Mouse (Mus musculus) urinary bladder, postnatal 36 days (tissue): ENCODE results near the gene Casr.

Experiments
- DNase-seq, 2 experiments: peaks; one replicate each; pipeline ENCODE4 v3.0.0; 2022; ENCODE audit warnings: low spot score in 2 of 2, mixed read lengths in 1 of 2

Gene Casr

DNA sequence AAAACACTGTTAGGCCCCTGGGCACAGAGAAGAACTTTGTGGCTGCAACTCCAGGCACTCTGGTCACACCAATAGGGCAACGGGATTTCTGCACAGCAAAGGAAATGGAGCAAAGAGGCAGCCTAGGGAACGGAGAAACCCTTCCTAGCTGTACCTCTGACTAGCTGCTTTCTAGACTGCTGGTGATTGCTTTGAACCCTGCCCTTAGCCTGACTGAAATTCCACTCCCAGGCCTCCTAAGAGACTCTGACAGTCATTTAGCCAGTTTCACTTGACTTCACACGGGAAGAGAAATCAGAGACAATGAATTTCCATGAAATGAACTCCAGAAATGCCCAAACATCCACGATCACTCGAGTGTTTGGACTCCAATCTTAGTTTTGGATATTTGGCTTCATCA is 38.8 kb downstream of the Casr start:
- DNase-seq = no peak

DNA sequence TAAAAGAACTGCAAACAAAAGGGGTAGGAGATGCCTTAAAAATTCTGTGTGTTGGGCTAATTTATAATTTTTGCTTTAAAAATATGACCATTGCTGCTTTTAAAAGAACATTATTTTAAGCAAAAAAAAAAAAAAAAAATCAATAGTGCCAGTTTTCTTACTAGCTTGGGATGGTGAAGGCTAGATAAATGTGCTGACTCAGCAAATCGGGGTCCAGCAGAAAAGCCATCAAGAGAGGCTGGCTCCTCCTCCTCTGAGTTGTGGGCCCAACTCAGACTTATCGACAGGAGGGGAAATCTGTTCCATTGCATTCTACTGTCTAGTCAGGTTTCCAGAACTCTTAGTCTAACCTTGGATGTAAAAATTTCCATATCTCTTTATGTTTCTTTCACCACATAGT is 45.6 kb downstream of the Casr start:
- no peak for DNase-seq

DNA sequence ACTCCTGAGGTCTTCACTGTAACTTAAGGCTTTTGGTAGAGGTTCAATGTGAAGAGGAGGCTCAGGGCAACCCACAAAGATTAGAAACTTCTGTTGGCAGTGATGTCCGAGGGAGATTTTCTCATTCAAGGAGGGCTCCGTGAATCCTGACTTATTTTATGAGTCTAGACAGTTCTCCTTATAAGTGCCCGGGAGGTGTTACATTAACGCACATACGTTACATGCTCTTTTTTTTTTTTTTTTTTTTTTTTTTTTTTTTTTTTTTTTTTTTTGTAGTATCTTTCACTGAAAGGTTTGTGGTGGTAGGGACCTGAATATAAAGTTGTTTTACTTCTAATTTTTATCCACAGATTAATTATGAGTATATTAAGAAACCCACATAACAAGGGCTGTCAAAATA is 54.6 kb downstream of the Casr start:
- no peak for DNase-seq

DNA sequence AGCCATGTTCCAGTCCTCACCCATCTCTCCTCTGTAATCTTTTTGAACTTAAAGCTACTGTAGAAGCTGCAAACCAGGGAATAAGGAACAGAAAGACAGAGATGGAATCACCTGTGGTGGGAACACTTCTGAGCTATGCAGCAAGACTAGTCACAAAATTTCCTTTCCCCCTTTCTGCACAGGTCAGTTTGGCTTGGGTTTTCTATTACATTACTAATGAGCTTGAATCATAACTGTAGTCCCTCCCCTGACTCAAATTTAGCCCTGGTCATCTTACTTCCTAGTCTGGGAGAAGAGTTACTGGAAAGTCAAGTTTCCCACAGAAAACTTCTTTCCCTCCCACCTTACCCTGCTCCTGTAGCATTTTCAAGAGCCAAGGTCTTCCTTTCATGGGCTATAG is 55.1 kb downstream of the Casr start:
- no peak for DNase-seq

DNA sequence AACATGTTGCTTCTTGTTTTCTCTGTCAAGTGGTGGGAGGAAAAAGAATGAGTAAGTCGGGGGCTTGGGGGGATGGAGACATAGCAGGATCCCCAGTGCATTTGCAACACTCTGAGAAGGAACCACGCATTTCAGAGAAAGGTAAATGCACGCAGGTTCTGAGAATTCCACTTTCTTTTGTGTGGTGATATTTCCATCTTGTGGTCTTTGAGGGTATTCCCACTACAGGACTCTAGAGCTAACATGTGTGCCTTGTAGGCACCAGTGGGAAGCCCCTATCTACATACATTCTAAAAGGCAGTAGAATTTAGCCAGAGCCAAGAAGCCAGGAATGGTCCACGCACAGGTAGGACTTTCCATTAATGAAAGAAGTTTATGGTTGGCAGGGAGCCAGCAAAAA is 56.0 kb downstream of the Casr start:
- no peak for DNase-seq

DNA sequence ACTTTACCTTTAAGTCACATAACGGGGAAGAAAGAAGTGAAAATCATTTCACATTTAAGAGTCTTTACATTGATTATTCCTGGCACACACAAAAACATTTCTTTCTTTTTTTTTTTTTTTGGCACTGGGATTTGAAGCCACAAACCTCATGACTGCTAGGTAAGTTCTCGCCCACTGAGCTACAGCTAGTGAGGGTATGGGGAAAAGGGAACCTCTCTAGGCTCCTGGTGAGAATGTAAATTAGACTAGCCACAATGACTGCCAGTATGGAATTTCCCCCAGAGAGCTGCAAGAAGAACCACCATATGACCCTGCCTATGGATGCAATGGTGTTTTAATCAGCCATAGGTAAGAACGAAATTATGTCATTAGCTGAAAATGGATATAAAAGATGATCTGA is 56.8 kb downstream of the Casr start:
- no peak for DNase-seq

DNA sequence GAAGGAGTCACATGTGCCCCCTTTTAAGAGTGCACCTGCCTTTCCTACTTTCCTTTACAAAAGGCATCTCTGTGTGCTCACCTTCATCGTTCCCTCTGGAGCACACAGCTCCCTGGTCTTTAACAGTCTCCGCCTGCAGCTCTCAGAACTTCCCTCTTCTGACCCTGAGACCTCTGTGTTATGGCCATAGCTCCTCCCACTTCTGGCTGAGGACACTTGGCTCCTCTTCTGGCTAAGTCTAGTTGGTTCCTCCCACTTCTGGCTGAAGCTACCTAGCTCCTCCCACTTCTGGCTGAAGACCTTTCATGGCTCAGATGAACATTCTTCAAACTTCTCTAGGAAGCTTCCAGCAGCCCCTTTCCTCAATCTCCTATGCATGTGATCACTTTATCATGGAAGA is 59.7 kb downstream of the Casr start:
- no peak for DNase-seq

DNA sequence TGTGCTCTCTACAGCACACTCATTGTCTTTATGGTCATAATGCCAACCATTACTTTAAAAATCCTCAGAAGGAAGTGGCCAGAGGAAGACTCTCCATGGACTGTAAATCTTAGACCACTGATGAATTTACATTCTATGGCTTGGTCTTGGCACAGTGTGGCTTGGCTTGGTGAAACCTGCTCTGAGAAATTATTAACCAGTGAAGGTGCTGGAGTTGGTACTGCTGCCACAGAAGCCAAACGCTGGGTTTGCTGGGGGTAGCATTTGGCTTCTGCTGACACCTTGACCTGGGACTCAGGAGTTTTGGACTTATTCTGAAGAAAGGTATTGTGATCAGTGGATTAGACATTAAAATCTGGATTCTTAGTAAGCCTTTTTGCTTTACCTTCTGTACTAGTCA is 69.5 kb downstream of the Casr start:
- no peak for DNase-seq

DNA sequence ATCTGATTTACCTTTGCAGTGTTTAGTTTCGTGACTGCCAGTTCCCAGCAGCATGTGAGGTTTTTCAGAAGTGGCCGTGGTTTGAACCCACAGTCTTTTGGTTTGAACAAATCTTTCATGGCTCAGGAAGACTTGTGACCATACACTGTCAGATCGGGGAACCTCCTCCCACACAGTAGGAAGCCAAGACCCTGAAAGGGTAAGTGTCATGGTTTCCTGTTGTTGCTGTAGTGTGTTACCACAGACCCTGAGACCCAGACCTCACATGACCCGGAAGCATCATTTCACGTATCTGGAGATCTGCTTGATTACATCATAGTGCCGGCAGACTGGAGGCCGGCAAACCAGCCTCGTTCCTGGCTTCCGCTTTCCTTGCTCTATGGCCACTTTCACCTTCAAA is 85.1 kb downstream of the Casr start:
- no peak for DNase-seq

DNA sequence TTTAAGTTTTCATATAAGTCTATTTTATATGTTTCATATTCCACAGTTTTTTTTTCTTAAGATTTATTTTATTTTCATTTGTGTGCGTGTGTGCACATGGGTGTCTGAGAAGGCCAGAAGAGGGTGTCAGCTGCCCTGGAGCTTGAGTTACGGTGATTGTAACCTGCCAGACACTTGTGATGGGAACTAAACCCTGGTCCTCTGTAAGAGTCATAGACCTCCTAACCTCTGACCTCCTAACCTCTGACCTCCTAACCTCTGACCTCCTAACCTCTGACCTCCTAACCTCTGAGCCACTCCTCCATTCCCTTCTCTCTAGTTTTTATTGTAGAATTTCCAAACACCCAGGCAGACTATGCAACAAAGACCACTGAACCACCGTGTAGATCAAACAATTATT is 86.4 kb downstream of the Casr start:
- no peak for DNase-seq

DNA sequence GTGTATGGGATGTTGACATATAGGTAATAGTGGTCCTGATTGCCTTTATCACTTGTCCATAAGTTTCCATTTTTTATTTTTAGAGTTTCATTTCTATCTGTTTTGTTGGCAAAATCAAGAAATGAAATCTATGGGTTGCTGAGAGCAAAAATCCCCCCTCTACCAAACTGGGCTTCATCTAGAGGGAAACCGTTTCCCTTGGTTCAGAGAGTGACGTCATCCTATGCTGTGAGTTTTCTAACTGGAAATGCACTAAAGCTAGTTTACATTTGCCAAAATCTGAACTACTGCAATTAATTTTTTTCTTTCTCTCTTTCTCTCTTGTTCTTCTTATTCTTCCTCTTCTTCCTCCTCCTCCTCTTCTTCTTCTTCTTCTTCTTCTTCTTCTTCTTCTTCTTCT is 87.1 kb downstream of the Casr start:
- DNase-seq = no peak

DNA sequence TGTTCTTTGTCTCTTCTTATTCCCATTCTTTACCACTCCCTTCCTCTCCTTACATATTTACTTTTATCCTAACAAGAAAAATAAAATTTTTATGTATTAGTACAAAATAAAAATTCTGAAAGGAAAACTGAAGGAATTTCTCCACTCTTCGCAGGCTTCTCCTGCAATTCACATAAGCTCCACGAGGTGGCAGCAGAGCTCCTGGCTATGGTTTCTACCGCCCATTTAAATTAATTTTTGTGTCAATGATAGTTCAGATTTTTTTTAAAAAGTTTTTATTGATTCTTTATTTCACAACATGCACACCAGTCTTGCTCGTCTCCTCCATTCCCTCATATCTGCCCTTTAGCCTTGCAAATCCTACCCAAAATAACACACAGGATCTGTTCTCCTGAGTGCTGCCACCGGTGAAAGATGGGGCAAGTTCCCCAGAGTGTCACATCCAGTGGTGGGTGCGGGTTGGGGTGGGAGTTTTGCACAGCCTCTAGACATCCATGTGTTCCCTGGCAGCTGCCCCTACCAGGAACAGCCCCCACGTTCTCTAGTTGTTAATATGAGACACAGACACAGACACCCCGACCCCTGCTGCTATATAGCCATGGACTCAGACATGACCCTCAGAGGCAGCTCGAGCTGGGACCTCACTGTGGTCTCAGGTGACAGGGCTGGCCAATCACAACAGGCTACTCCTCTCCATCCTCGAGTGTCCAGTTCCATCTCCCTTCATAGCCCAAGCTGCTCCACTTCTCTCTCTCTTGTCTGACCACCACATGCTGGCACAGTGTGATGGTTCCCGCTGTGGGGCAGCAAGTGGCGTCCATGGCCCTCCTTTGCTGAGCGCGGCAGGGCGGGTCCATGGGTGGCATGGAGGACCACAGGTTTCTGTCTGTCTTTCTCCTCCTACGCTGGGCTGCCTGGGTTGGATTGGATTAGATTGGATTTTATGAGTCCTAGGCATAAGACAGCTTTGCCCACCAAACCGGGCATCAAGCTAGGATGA is 88.4 kb downstream of the Casr start:
- peak in 1 of 2 experiments; percentile 38 for DNase-seq

DNA sequence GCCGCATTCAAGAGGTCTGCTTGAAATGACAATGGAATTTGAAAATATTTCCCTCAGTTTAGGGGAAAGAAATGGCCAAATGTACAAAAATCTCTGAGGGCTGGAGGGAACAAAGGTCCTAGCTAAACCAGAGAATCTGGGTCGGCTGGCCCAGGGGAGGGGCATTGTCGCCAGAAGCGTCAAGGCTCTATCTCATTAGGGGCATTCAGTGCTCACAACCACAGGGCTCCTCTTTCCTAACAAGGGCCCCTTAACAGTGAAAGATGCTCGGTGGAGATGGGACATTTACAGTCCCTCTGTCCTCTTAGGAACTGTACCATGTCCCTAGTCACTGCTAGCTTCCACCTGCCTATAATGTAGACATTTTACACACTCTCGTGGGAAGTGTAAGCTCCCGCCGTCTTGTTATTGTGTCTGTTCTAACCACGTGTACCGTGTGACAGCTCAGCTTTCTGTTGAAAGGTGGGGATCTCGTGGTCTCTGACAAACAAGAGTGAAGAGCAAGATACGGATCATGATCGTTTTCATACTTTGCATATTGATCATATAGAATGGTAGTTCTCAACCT is 90.8 kb downstream of the Casr start:
- no peak for DNase-seq

DNA sequence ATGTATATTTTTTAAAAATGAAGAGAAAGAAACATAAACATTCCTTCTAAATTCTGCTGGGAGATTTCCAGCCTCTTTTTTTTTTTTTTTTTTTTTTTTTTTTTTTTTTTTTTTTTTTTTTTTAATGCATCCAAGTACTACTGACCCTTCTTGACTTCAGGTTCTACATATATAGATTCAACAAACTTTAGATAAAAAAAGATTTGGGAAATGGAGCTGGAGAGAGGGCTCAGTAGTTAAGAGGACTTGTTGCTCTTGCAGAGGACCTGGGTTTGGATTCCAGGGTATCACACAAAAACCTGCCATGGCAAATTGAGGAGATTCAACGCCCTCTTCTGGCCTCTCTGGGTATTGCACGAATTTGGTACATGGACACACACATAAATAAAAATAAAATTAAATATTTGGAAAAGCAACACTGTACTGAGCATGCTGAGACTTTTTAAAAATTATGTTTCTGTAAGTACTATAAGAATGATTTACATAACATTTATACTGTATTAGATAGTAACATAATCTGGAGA is 91.9 kb downstream of the Casr start:
- DNase-seq = no peak

DNA sequence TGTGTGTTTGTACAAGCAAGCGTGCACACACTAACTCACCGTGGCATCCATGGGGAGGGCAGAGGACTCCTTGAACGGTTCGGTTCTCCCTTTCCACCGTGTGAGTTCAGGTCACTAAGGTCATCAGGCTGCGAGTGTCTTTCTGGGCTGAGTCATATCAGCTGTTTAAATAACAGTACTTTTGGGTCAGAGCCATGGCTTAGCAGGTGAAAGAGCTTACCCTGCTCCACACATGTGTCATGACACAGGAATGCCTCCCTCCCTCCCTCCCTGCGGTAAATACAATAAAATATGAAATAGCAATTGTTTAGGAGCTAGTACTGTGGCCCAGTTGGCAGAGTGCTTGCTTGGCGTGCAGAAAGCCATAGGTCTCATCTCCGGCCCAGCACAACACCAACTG is 92.6 kb downstream of the Casr start:
- DNase-seq = peak; percentile 41 to 44

DNA sequence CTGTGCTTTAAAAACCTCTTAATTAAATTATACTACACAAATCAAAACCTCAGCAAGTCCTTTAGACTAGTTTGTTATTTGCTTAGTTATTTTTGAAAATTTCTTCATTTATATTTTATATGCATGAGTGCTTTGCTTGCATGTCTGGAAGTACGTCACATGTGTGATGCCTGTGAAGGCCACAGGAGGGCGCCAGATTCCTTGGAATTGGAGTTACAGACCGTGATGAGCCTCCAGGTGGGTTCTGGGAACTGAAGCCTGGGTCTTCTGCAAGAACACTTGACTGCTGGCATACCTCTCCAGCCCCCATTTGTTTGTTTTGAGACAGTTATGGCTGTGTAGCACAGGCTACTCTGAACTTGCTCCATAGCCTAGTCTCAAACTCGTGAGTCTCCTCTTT is 93.1 kb downstream of the Casr start:
- no peak for DNase-seq

DNA sequence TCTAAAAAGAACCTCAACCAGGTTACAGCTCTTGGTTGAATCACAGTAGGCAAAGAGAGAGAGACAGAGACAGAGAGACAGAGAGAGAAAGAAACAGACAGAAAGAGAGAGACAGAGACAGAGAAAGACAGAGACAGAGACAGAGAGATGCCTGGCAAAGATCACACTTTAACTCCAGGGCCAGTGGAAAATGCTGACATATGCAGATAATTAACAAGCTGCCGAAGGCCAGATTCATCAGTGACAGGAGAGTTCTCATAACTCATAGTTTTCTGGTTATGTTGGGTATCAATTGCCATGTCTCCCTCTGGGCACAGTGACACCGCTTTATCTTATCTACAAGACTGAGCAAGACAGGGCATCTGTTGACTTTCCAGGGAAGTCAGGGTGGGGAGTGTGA is 94.0 kb downstream of the Casr start:
- DNase-seq = no peak

DNA sequence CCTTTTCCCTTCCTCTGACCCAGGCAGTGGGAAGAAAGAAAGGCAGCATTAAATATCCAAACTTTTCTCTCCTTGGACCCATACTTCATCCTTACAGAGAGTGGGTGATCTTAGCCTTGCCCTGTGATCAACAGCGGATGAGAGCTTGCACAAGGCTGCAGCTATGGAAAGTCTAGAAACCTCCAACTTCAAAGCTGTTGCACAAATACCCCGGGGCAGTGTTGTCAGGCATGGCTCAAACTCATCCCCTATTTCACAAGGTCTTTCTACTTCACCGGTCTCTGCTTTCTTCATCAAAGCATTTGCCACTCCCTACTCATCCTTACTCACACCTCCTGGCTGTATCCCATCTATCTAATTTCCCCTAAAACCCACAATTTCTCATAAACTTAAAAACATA is 96.5 kb downstream of the Casr start:
- no peak for DNase-seq

DNA sequence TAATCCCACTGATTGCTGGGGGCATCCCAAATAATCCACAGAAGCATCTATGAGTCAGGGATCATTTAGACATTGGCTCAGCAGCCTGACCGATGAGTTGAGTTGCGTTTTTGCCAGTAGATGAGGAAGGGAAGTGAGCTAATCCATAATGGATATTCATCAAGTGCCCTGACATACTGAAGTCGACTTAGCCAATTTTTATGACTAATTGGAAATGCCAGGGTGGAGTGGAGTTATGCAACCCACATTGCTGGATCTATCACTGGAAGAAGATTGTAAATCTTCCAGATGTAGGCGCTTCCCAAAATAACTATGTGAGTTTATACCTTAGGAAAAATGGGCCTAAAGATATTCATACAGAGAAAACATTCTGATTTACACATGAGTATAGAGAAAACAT is 97.9 kb downstream of the Casr start:
- no peak for DNase-seq

DNA sequence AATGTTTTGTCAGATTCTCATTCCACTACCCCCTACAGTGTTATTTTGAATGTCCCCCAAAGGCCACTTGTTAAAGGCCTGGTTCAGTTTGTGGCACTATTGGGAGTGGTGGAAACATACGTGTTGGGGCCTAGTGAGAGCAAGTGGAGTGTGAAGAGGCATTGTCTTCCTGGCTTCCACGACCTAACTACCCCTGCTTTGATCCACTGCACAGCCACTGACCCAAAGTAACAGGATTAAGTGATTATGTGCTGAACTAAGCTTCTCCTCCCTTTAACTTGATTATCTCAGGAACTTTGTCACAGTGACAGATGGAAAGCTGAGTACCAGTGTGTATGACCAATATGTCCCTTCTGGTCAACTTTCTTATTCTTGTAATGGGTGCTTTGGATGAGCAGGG is 101.5 kb downstream of the Casr start:
- DNase-seq = no peak

DNA sequence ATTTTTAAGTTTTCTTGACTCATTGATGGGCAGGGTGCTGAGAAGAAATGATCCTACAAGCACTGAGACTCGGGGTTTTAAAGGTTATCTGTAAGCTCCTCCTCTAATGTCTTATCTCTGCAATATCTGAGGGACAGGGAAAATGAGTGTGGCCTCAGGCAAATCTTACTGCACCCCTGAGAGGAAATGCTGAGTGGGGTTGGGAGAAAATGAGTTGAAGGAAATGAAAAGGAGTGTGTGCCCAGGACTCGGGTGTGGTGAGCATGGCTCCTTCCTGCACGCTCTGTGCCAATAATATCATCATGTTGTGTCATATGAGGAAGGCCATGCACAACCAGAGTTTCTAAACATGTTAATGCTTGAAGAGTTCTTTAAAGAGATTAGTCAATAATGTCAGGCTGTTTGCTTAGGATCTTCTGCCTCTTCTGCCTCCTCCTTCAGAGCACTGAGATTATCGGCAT is 106.6 kb downstream of the Casr start, which contains the start of gene Stfa3:
TSS of gene Stfa3 (minus strand) at position 51 of the 461 bp plus-strand sequence.
- DNase-seq = no peak
